12 mouse cellular contexts compared by ENCODE assay signal in the genomic region with DNA sequence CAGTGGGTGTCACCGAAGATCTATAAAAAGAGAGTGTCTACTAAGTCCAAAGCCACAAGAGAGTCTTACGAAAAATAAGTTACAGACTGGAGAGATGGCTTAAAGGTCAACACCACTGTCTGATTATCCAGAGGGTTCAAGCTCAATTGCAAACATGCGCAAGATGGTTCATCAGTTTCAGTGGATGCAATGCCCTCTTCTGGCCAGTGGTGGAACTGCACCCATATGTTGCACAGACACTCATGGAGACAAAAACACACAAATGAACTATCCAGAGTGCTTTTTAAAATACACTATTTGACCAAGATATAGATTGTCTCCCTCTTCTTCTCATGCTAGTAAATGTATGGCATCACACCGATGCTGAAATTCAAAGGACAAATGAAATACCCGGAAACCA.
DNase-seq lines count a peak whose midpoint lies in the region; ATAC-seq and TF ChIP-seq lines count a peak whose summit lies in the region.
"Had no signal": no experiment of that assay in that cellular context is flagged by ENCODE, and none has a peak within 500 bp of the region (broad histone marks: within the 10 kb centered on the region; RNA-seq: fewer than 3 reads in every experiment).

No protein-coding gene starts in this region.

- no peak overlapping the region for H3K4me3 ChIP-seq in layer of hippocampus, adult 2 months
- H3K4me3 ChIP-seq in testis, adult 2 months (ENCODE audit: control insufficient read depth, low read depth, low read length) = no peak overlapping the region
- H3K4me3 ChIP-seq: forebrain, embryonic 12.5 days; myocyte had no signal

- H3K36me3 ChIP-seq in testis, adult 2 months (ENCODE audit: control insufficient read depth, insufficient read depth, low read length) = no peaks in the 10 kb centered on the region
- H3K36me3 ChIP-seq: forebrain, embryonic 12.5 days had no signal

- peak; percentile 1 for DNase-seq in CD4-positive, CD25-positive, alpha-beta regulatory T cell, adult 2 months (ENCODE audit: low read depth, low spot score)
- no peak for DNase-seq in layer of hippocampus, adult 2 months (ENCODE audit: low spot score in 2 of 2)
- no peak for DNase-seq in layer of hippocampus, postnatal 36 days
- no peak for DNase-seq in testis, postnatal 10 days (ENCODE audit: low spot score)
- DNase-seq in urinary bladder, postnatal 36 days (ENCODE audit: low spot score in 2 of 2) = no peak
- no peak for DNase-seq in adrenal gland, postnatal 10 days
- DNase-seq: adrenal gland, adult 2 months; lung, postnatal 10 days had no signal

- TF ChIP-seq POLR2A in testis, adult 2 months (IDR thresholded peaks at IDR 0.05; ENCODE audit: control insufficient read depth, low read depth, low read length) = no peak

- H3K27ac ChIP-seq in layer of hippocampus, adult 2 months = no peak overlapping the region
- no peak overlapping the region for H3K27ac ChIP-seq in testis, adult 2 months (ENCODE audit: control insufficient read depth, insufficient read depth, low read depth, low read length)
- H3K27ac ChIP-seq: forebrain, embryonic 12.5 days had no signal

- TF ChIP-seq CTCF in layer of hippocampus, adult 2 months (conservative IDR thresholded peaks at IDR 0.05) = peak; percentile 71
- TF ChIP-seq CTCF in testis, adult 2 months (IDR thresholded peaks at IDR 0.05; ENCODE audit: control insufficient read depth, insufficient read depth, insufficient replicate concordance, low read depth, low read length) = peak; percentile 64; the same call in 1 of the 2 replicates

- no peaks in the 10 kb centered on the region for H3K4me1 ChIP-seq in testis, adult 2 months (ENCODE audit: control insufficient read depth, insufficient read depth, low read length)

- no peaks in the 10 kb centered on the region for H3K27me3 ChIP-seq in testis, adult 2 months (ENCODE audit: control insufficient read depth, insufficient read depth, low read length)
- H3K27me3 ChIP-seq: forebrain, embryonic 12.5 days had no signal

- no peak for ATAC-seq in CD4-positive, CD25-positive, alpha-beta regulatory T cell, adult 4 months
